Comparison of ENCODE assay signal across 10 mouse cellular contexts in the genomic region with DNA sequence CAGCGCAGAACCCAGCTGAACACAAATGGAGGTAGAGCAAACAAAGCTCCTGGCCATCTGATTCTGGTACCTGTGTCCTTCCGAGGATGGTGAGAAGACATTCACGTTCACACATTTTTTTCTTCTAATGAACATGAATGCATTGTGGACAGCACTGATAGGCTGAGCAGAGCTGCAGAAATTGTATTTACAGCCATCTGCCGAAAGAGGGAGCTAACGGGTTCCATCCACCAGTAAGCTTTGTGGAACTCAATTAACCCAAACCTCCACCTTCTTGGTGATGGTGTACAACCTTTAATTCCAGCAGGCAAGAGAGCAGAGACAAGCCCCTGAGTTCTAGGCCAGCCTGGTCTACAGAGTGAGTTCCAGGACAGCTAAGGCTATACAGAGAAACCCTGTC. TPM values are rescaled to one million over a fixed set of nuclear protein-coding genes. Genes with fewer than 3 reads are reported as not detected.
A peak's percentile ranks its signal among the peaks of the same experiment; 100 is the strongest.
DNase-seq lines count a peak whose midpoint lies in the region; ATAC-seq and TF ChIP-seq lines count a peak whose summit lies in the region.
"Had no signal": no experiment of that assay in that cellular context is flagged by ENCODE, and none has a peak within 500 bp of the region (broad histone marks: within the 10 kb centered on the region; RNA-seq: fewer than 3 reads in every experiment).

No protein-coding gene starts in this region.

- no peaks in the 10 kb centered on the region for H3K27me3 ChIP-seq in cerebellum, adult 2 months (ENCODE audit: control insufficient read depth, insufficient read depth, low read length)
- H3K27me3 ChIP-seq in liver, embryonic 12.5 days (replicated peaks) = peaks cover 24% of the 10 kb centered on the region

- H3K9ac ChIP-seq in liver, embryonic 12.5 days = no peak overlapping the region

- H3K4me2 ChIP-seq in liver, embryonic 12.5 days = no peak overlapping the region

- no peak overlapping the region for H3K27ac ChIP-seq in cerebellum, adult 2 months (ENCODE audit: insufficient read depth, low read length)
- no peak overlapping the region for H3K27ac ChIP-seq in liver, embryonic 12.5 days

- WGBS in cerebellum, adult 2 months = 45% methylated on average over 5 of the region's 5 CpGs
- 23% methylated on average over 5 of the region's 5 CpGs for WGBS in liver, embryonic 12.5 days (ENCODE audit: insufficient replicate concordance)

- TF ChIP-seq CTCF in cerebellum, adult 2 months (IDR thresholded peaks at IDR 0.05; ENCODE audit: borderline replicate concordance, insufficient read depth, low read depth, low read length) = peak; percentile 44; the same call in 1 of the 2 replicates

- no peaks in the 10 kb centered on the region for H3K9me3 ChIP-seq in liver, embryonic 12.5 days (replicated peaks)

- no peak for ATAC-seq in liver, embryonic 12.5 days

- no peaks in the 10 kb centered on the region for H3K4me1 ChIP-seq in cerebellum, adult 2 months (ENCODE audit: control insufficient read depth, insufficient read depth, low read length)
- H3K4me1 ChIP-seq in liver, embryonic 12.5 days = peaks cover 16% of the 10 kb centered on the region; the same call in 1 of the 2 replicates

- no peak for DNase-seq in cerebellum, adult 2 months
- no peak for DNase-seq in cerebellum, adult 11 months
- DNase-seq in liver = peak; percentile 16
- DNase-seq in c-Kit-positive CD71-positive TER-119-positive erythroid progenitor cells, embryonic 14.5 days (ENCODE audit: low spot score) = peak; percentile 34
- peak; percentile 76 for DNase-seq in retina, embryonic 14.5 days (ENCODE audit: low spot score)
- no peak for DNase-seq in yolk sac, embryonic 10.5 days (ENCODE audit: low spot score)
- no peak for DNase-seq in gastrocnemius, postnatal 25 days

- no peak for TF ChIP-seq POLR2A in cerebellum, adult 2 months (IDR thresholded peaks at IDR 0.05; ENCODE audit: borderline replicate concordance, insufficient read depth, low read length)

- no peak overlapping the region for H3K4me3 ChIP-seq in cerebellum, adult 2 months (replicated peaks; ENCODE audit: insufficient read depth, low read depth, low read length)
- H3K4me3 ChIP-seq in liver, embryonic 12.5 days = no peak overlapping the region
- H3K4me3 ChIP-seq: myocyte had no signal

- H3K36me3 ChIP-seq in liver, embryonic 12.5 days = no peaks in the 10 kb centered on the region

RNA-seq across cellular contexts. Expression of a gene that starts 11.5 kb away (rescaled TPM):
- 0.28 and 0.30 TPM in 2 replicates for polyA plus RNA-seq in cerebellum, adult 2 months (2012; rRNA removed)
- 0.13 and 0.19 TPM in 2 replicates for polyA plus RNA-seq in liver, embryonic 12.5 days (2016; fragmentation: Nextera tagmentation; extraction: Ambion mirVana)
- total RNA-seq in gastrocnemius, postnatal 25 days (2021) = not detected
- polyA plus RNA-seq: stomach, embryonic 14.5 days had no signal

RNA-seq across cellular contexts. Expression of a gene that starts 16.0 kb away (rescaled TPM):
- 0.08 and 0.32 TPM in 2 replicates for polyA plus RNA-seq in cerebellum, adult 2 months (2012; rRNA removed)
- 43.2 and 44.2 TPM in 2 replicates for polyA plus RNA-seq in liver, embryonic 12.5 days (2016; fragmentation: Nextera tagmentation; extraction: Ambion mirVana)
- under 1 TPM; 0.64 to 0.70 TPM for total RNA-seq in gastrocnemius, postnatal 25 days (2021)

Comparison
In these comparisons a context has a peak if more than half of its experiments do, and no peak if none do; other contexts are left out.
1. DNase-seq: peak in liver (single experiment), c-Kit-positive CD71-positive TER-119-positive erythroid progenitor cells, embryonic 14.5 days (single experiment) and retina, embryonic 14.5 days (single experiment); none in cerebellum, adult 2 months (0 of 2), cerebellum, adult 11 months (single experiment), yolk sac, embryonic 10.5 days (single experiment) and gastrocnemius, postnatal 25 days (single experiment).
2. RNA of a gene that starts 16.0 kb away (polyA plus RNA-seq): 43.2 to 44.2 TPM in liver, embryonic 12.5 days; 0.08 to 0.32 TPM in cerebellum, adult 2 months; every median in the first group is over 10 times any median in the second.